Mouse (Mus musculus) forebrain, embryonic 14.5 days (tissue): ENCODE data around the gene Slc6a19. TPM values are rescaled to one million over a fixed set of nuclear protein-coding genes. Genes with fewer than 3 reads are reported as not detected.
"Not testable (repeated sequence)": the region's sequence is repeated elsewhere in the genome, so short reads cannot be mapped to it uniquely, and the experiment has no call there.

ENCODE experiments used
- ATAC-seq: fragments of 200-750 bp; cut with Nextera tagmentation; 2 replicates; pipeline ENCODE4 v1.8.0; 2017; ENCODE audit warnings: mild to moderate bottlenecking, moderate library complexity
- DNase-seq: peaks from one replicate; pipeline ENCODE4 v3.0.0-alpha.2; 2015; ENCODE audit warnings: low spot score
- H3K27ac ChIP-seq: fragments of 300-500 bp; sonication (generic); 2 replicates; pipeline ENCODE4 v1.5.1; 2014; ENCODE audit warnings: low read depth, mild to moderate bottlenecking, control low read depth, low read length, moderate library complexity
- H3K27me3 ChIP-seq: fragments of 300-500 bp; sonication (generic); replicated peaks from 2 replicates; pipeline ENCODE4 v1.6.1; 2014; ENCODE audit warnings: low read length, control low read depth, mixed read lengths; ENCODE audit not compliant: control insufficient read depth, insufficient read depth
- H3K36me3 ChIP-seq: fragments of 300-500 bp; sonication (generic); 2 replicates; pipeline ENCODE4 v1.6.1; 2014; ENCODE audit warnings: low read length, control low read depth; ENCODE audit not compliant: control insufficient read depth, insufficient read depth
- H3K4me1 ChIP-seq: fragments of 300-500 bp; sonication (generic); 2 replicates; pipeline ENCODE4 v1.6.1; 2014; ENCODE audit warnings: antibody characterized with exemption, low read length, control low read depth; ENCODE audit not compliant: control insufficient read depth, insufficient read depth
- H3K4me2 ChIP-seq: fragments of 300-500 bp; sonication (generic); 2 replicates; pipeline ENCODE4 v1.6.1; 2014; ENCODE audit warnings: mild to moderate bottlenecking, control low read depth, low read length
- H3K4me3 ChIP-seq: fragments of 300-500 bp; sonication (generic); 2 replicates; pipeline ENCODE4 v1.5.1; 2014; ENCODE audit warnings: low read depth, low read length, control low read depth
- H3K9ac ChIP-seq: fragments of 300-500 bp; sonication (generic); 2 replicates; pipeline ENCODE4 v1.6.1; 2014; ENCODE audit warnings: mild to moderate bottlenecking, low read length, control low read depth, moderate library complexity
- H3K9me3 ChIP-seq: fragments of 300-500 bp; sonication (generic); replicated peaks from 2 replicates; pipeline ENCODE4 v1.6.1; 2016; ENCODE audit warnings: low read length, control low read depth, mixed read lengths; ENCODE audit not compliant: control insufficient read depth
- WGBS: fragments of 180-500 bp; shearing (Covaris S2); extraction: QIAGEN DNeasy Blood & Tissue Kit; methylation state at CpG from one replicate; pipeline ENCODE4 v1.1.7; 2014; 5-methylcytosine and 5-hydroxymethylcytosine counted together
- polyA plus RNA-seq: library from polyadenylated mRNA; unstranded; fragments of >200 nt; fragmentation: Nextera tagmentation; extraction: Ambion mirVana; gene quantifications from 2 replicates; pipeline ENCODE4 v1.2.1, GENCODE M21; 2014

The Slc6a19 gene
- 0.28 and 0.41 TPM in 2 replicates for polyA plus RNA-seq

GRCm38 (mm10) chr13:73704694-73705325, at the start of gene Slc6a19:
Gene Slc6a19 (minus strand): TSS chr13:73704865.
- WGBS = 68% methylated on average over 7 of the region's 7 CpGs
- Histone ChIP-seq H3K27ac (no peak within 1 kb of the TSS), H3K4me2 (no peak within 1 kb of the TSS), H3K9ac (no peak within 1 kb of the TSS), H3K4me3 (no peak within 1 kb of the TSS), H3K36me3 (no peaks in the 10 kb centered on the region), H3K9me3 (no peaks in the 10 kb centered on the region), H3K4me1 (no peaks in the 10 kb centered on the region), H3K27me3 (no peaks in the 10 kb centered on the region)
- ATAC-seq (0 out of 2 replicates have a peak, but pooled peaks have one; percentile 54), DNase-seq (peak; percentile 26)

- ATAC-seq = no peak
- 83% methylated on average over 3 of the region's 3 CpGs for WGBS
- no peak for DNase-seq
- no peak overlapping the region for H3K4me2 ChIP-seq
- no peak overlapping the region for H3K27ac ChIP-seq
- H3K4me1 ChIP-seq = peaks cover 4% of the 10 kb centered on the region; the same call in 1 of the 2 replicates
- H3K36me3 ChIP-seq = no peaks in the 10 kb centered on the region
- H3K4me3 ChIP-seq = no peak overlapping the region
- H3K27me3 ChIP-seq = no peaks in the 10 kb centered on the region
- no peak overlapping the region for H3K9ac ChIP-seq
- H3K9me3 ChIP-seq = no peaks in the 10 kb centered on the region
Measured at GRCm38 (mm10) chr13:73751284-73751683, 46.6 kb upstream of the Slc6a19 start.

- Histone ChIP-seq H3K4me2 (no peak overlapping the region), H3K9ac (no peak overlapping the region), H3K4me1 (peaks cover 4% of the 10 kb centered on the region; the same call in 1 of the 2 replicates), H3K4me3 (no peak overlapping the region), H3K36me3 (no peaks in the 10 kb centered on the region), H3K27ac (no peak overlapping the region), H3K9me3 (no peaks in the 10 kb centered on the region), H3K27me3 (no peaks in the 10 kb centered on the region)
- DNase-seq (no peak), ATAC-seq (no peak)
- WGBS = 60% methylated on average over 6 of the region's 6 CpGs
Measured at GRCm38 (mm10) chr13:73750435-73750834, 45.8 kb upstream of the Slc6a19 start.

GRCm38 (mm10) chr13:73748663-73749440, 44.2 kb upstream of the Slc6a19 start:
- no peaks in the 10 kb centered on the region for H3K27me3 ChIP-seq
- no peak overlapping the region for H3K27ac ChIP-seq
- 27% methylated on average over 15 of the region's 15 CpGs for WGBS
- H3K36me3 ChIP-seq = no peaks in the 10 kb centered on the region
- no peak overlapping the region for H3K9ac ChIP-seq
- ATAC-seq (no peak), DNase-seq (no peak)
- no peak overlapping the region for H3K4me3 ChIP-seq
- H3K4me2 ChIP-seq = no peak overlapping the region
- no peaks in the 10 kb centered on the region for H3K9me3 ChIP-seq
- H3K4me1 ChIP-seq = peaks cover 4% of the 10 kb centered on the region; the same call in 1 of the 2 replicates

- H3K4me1 ChIP-seq = no peaks in the 10 kb centered on the region
- no peaks in the 10 kb centered on the region for H3K9me3 ChIP-seq
- H3K4me2 ChIP-seq = no peak overlapping the region
- no peaks in the 10 kb centered on the region for H3K27me3 ChIP-seq
- no peak overlapping the region for H3K9ac ChIP-seq
- 76% methylated on average over 3 of the region's 3 CpGs for WGBS
- H3K36me3 ChIP-seq = no peaks in the 10 kb centered on the region
- DNase-seq (no peak), ATAC-seq (no peak)
- H3K27ac ChIP-seq = no peak overlapping the region
- no peak overlapping the region for H3K4me3 ChIP-seq
Measured at GRCm38 (mm10) chr13:73743662-73744061, 39.0 kb upstream of the Slc6a19 start.

- Histone ChIP-seq H3K36me3 (no peaks in the 10 kb centered on the region), H3K27ac (no peak overlapping the region), H3K27me3 (no peaks in the 10 kb centered on the region), H3K4me2 (no peak overlapping the region), H3K4me3 (no peak overlapping the region), H3K4me1 (no peaks in the 10 kb centered on the region), H3K9me3 (no peaks in the 10 kb centered on the region), H3K9ac (no peak overlapping the region)
- 41% methylated on average over 4 of the region's 4 CpGs for WGBS
- DNase-seq (no peak), ATAC-seq (0 out of 2 replicates have a peak, but pooled peaks have one; percentile 18)
Measured at GRCm38 (mm10) chr13:73742944-73743343, 38.3 kb upstream of the Slc6a19 start.

GRCm38 (mm10) chr13:73740399-73740944, 35.8 kb upstream of the Slc6a19 start:
- H3K9me3 ChIP-seq, ATAC-seq, H3K27ac ChIP-seq, H3K27me3 ChIP-seq, H3K4me1 ChIP-seq, H3K36me3 ChIP-seq, H3K9ac ChIP-seq, H3K4me3 ChIP-seq, DNase-seq, H3K4me2 ChIP-seq: not testable (repeated sequence)
- 47% methylated on average over 2 of the region's 2 CpGs for WGBS

- H3K9me3 ChIP-seq = no peaks in the 10 kb centered on the region
- no peaks in the 10 kb centered on the region for H3K36me3 ChIP-seq
- H3K4me3 ChIP-seq = no peak overlapping the region
- no peak overlapping the region for H3K27ac ChIP-seq
- ATAC-seq = no peak
- no peak overlapping the region for H3K4me2 ChIP-seq
- H3K4me1 ChIP-seq = 0 out of 2 replicates have a peak, but pooled peaks cover 3% of the 10 kb centered on the region
- H3K9ac ChIP-seq = no peak overlapping the region
- no peak for DNase-seq
- peaks cover 10% of the 10 kb centered on the region; the same call in 1 of the 2 replicates for H3K27me3 ChIP-seq
- WGBS = 94% methylated on average over 3 of the region's 3 CpGs
Measured at GRCm38 (mm10) chr13:73736943-73737342, 32.3 kb upstream of the Slc6a19 start.
